Mouse (Mus musculus) E14TG2a.4 (cell line): ENCODE results near the gene Evx1.

ENCODE experiments used
- CTCF ChIP-seq: conservative IDR thresholded peaks from 2 replicates; pipeline ENCODE4 v1.5.1; 2014; ENCODE audit warnings: low read length
- NANOG ChIP-seq: IDR thresholded peaks from 2 replicates; pipeline ENCODE4 v1.6.1; 2014; ENCODE audit warnings: borderline replicate concordance, low read length, mixed read lengths
- POU5F1 ChIP-seq: IDR thresholded peaks from 2 replicates; pipeline ENCODE4 v1.6.1; 2014; ENCODE audit warnings: low read length, borderline replicate concordance

DNA sequence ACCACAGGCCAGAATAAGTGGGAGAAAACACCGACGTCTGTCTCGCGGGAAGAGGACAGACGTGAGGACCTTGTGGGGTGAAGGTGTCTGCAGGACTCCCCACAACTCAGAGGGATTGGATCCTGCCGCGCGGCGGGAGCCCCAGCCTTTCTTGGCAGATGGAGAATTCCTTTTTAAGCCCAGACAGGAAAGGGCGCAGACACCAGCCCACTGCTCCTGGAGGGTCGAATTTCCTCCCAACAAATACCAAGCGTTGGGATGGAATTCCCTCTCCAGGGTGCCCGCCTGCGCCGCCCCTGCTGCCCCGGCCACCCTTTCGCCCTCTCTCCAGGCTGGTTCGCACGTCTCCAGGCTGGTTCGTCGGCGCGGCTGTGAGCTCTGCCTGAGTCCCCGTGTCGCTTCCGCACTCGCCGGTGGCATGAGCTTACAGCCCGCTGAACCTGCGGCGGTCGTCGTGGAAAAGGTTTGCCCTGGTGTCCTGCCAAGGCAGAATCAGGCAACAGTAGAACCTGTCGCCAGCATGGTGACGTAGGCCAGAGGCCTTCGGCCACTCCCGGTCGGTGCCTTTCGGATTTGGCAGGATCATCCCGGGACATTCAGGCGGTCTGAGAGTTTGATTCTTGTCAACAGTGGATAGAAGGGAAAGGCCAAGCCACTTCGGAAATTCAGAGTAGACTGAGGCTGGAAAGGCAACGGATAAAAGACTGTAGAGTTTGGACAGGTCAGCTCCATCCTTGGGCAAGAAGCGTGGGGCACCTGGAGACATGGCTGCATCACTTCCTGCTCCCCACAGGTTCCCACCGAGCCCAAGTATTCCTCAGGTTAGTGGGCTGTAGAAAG is 22.1 kb upstream of the Evx1 start:
- TF ChIP-seq CTCF (no peak), NANOG (no peak), POU5F1 (no peak)
